Mouse (Mus musculus): Measurements from ENCODE around the gene Pkhd1.
"Not testable (repeated sequence)": the region's sequence is repeated elsewhere in the genome, so short reads cannot be mapped to it uniquely, and the experiment has no call there.

Gene Pkhd1

GRCm38 (mm10) chr1:20301631-20302030, 316.2 kb downstream of the Pkhd1 start:
- no peak for DNase-seq (ENCODE audit: low read depth, low spot score)

- DNase-seq (ENCODE audit: low read depth, low spot score): no peak
Observed at GRCm38 (mm10) chr1:20288696-20289095, 329.2 kb downstream of the Pkhd1 start.

- DNase-seq (ENCODE audit: low read depth, low spot score): no peak
Observed at GRCm38 (mm10) chr1:20260403-20260802, 357.5 kb downstream of the Pkhd1 start.

GRCm38 (mm10) chr1:20248169-20248568, 369.7 kb downstream of the Pkhd1 start:
- DNase-seq (ENCODE audit: low read depth, low spot score): no peak

- DNase-seq (ENCODE audit: low read depth, low spot score): no peak
Observed at GRCm38 (mm10) chr1:20216681-20217080, 401.2 kb downstream of the Pkhd1 start.

GRCm38 (mm10) chr1:20190444-20190843, 427.4 kb downstream of the Pkhd1 start:
- DNase-seq (ENCODE audit: low read depth, low spot score): no peak

- no peak for DNase-seq (ENCODE audit: low read depth, low spot score)
Observed at GRCm38 (mm10) chr1:20180157-20180556, 437.7 kb downstream of the Pkhd1 start.

GRCm38 (mm10) chr1:20171199-20171598, 446.7 kb downstream of the Pkhd1 start:
- DNase-seq (ENCODE audit: low read depth, low spot score): no peak

- DNase-seq (ENCODE audit: low read depth, low spot score): not testable (repeated sequence)
Observed at GRCm38 (mm10) chr1:20150627-20151026, 467.2 kb downstream of the Pkhd1 start.

- no peak for DNase-seq (ENCODE audit: low read depth, low spot score)
Observed at GRCm38 (mm10) chr1:20150016-20150415, 467.8 kb downstream of the Pkhd1 start.

- DNase-seq (ENCODE audit: low read depth, low spot score): no peak
Observed at GRCm38 (mm10) chr1:20136205-20136604, 481.7 kb downstream of the Pkhd1 start.

- DNase-seq (ENCODE audit: low read depth, low spot score): peak; percentile 73
Observed at GRCm38 (mm10) chr1:20135065-20135618, 482.7 kb downstream of the Pkhd1 start.

GRCm38 (mm10) chr1:20133636-20134035, 484.2 kb downstream of the Pkhd1 start:
- no peak for DNase-seq (ENCODE audit: low read depth, low spot score)

- no peak for DNase-seq (ENCODE audit: low read depth, low spot score)
Observed at GRCm38 (mm10) chr1:20131786-20132596, 485.9 kb downstream of the Pkhd1 start.

- DNase-seq (ENCODE audit: low read depth, low spot score): no peak
Observed at GRCm38 (mm10) chr1:20117331-20117730, 500.5 kb downstream of the Pkhd1 start.

GRCm38 (mm10) chr1:20069733-20070132, 548.1 kb downstream of the Pkhd1 start:
- no peak for DNase-seq (ENCODE audit: low read depth, low spot score)

GRCm38 (mm10) chr1:20058245-20058644, 559.6 kb downstream of the Pkhd1 start:
- no peak for DNase-seq (ENCODE audit: low read depth, low spot score)

GRCm38 (mm10) chr1:20039389-20039788, 578.5 kb downstream of the Pkhd1 start:
- no peak for DNase-seq (ENCODE audit: low read depth, low spot score)

- DNase-seq (ENCODE audit: low read depth, low spot score): no peak
Observed at GRCm38 (mm10) chr1:20035277-20035676, 582.6 kb downstream of the Pkhd1 start.

GRCm38 (mm10) chr1:20018198-20018925, 599.5 kb downstream of the Pkhd1 start:
- DNase-seq (ENCODE audit: low read depth, low spot score): no peak

- no peak for DNase-seq (ENCODE audit: low read depth, low spot score)
Observed at GRCm38 (mm10) chr1:20017619-20018018, 600.2 kb downstream of the Pkhd1 start.
